Mouse (Mus musculus): ENCODE measurements around the gene Fam49a.
"Not testable (repeated sequence)": the region's sequence is repeated elsewhere in the genome, so short reads cannot be mapped to it uniquely, and the experiment has no call there.

Fam49a gene

DNA sequence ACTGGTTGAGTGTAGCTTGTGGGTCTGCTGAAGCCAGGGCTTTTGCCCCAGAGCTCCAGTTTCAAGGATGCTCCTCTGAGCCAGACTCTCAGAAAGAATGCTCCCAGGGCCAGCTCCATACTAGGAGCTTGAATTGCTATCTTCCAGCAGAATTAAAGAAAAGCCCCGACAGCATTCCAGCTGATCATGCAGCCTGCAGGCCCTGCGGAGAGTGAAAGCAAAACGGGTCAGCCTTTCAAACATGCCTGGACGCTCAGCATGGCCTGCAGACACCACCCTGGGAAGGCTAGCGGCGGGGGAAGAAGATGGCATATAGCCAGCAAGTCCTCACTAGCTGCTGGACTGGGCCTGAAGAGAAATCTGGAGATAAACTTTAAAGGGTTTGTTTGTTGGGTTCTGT lies 55.0 kb downstream of the Fam49a start:
- DNase-seq: peak; percentile 17

GRCm38 (mm10) chr12:12317606-12318005 lies 55.7 kb downstream of the Fam49a start:
- DNase-seq: no peak

DNA sequence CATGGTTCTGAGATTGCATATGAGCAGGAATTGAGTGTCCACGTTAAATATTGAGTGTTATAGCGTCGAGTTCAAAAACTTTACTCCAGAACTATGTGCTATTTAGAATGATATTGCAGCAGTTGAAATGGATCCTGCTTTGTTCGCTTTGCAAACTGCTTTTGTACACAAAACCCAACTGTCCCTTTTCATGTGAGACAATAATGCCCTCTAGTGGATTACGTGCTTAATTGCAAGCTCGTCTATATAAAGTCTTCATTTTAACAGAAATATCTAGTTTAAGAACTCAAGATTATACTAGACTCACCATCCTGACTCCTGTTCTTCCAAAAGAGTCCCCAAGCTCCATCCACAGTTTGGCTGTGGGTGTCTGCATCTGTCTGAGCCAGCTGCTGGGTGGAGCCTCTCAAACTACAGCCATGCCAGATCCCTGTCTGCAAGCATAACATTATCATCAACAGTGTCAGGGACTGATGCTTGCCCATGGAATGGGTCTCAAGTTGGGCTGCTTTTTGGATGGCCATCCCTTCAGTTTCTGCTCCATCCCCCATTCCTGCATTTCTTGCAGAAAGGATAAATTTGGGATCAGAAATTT lies 56.3 kb downstream of the Fam49a start:
- peak; percentile 28 for DNase-seq

- no peak for DNase-seq
These were observed 58.8 kb downstream of the Fam49a start for GRCm38 (mm10) chr12:12320693-12321092.

- no peak for DNase-seq
These were observed 59.2 kb downstream of the Fam49a start for GRCm38 (mm10) chr12:12321111-12321510.

DNA sequence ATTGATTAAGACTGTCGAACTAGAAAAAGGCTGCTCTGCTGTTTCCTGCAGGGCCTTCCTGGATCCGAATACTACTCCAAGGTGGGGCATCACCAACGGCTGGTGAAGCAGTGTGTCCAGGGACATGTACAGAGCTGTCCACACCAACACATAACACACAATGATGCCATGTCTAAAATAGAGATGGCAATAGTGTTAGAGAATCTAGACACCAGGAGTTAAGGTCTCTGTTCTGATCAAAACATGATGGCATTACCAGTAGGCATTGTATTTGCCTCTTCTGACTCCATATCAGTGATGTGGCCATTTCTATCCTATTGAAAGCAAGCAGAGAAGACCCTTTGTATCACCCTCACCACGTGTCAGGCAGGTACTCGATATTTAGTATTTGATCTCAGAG lies 61.1 kb downstream of the Fam49a start:
- no peak for DNase-seq

DNA sequence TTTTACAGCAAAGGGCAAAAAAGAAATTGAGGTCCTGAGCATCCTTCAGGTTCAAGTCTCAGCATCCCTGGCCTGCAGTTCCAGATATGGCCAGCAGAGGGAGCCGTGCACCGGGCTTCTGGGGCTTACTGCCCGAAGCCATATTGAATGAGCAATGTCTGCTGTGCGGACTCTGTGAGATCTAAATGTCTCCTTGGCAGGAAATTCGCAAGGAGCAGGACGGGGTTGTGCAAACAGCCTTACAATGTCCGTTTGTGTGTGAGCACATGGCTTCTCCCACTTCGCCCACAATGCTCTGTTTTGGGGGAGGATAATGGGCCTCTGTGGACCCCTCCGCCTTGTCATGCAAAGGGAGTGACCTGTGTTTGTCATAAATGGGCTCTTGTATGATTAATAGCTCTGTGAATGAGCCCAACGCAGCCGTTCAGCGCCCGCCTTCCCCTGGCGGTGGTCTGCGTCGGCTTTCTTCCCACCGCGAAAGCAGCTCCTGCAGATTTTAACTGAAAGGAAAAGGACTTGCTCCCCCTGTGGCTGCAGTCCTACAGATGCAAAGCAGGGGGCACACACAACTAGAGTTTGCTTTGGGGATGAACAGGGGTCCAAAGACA lies 61.8 kb downstream of the Fam49a start:
- peak; percentile 90 for DNase-seq

GRCm38 (mm10) chr12:12324266-12324665 lies 62.3 kb downstream of the Fam49a start:
- not testable (repeated sequence) for DNase-seq

DNA sequence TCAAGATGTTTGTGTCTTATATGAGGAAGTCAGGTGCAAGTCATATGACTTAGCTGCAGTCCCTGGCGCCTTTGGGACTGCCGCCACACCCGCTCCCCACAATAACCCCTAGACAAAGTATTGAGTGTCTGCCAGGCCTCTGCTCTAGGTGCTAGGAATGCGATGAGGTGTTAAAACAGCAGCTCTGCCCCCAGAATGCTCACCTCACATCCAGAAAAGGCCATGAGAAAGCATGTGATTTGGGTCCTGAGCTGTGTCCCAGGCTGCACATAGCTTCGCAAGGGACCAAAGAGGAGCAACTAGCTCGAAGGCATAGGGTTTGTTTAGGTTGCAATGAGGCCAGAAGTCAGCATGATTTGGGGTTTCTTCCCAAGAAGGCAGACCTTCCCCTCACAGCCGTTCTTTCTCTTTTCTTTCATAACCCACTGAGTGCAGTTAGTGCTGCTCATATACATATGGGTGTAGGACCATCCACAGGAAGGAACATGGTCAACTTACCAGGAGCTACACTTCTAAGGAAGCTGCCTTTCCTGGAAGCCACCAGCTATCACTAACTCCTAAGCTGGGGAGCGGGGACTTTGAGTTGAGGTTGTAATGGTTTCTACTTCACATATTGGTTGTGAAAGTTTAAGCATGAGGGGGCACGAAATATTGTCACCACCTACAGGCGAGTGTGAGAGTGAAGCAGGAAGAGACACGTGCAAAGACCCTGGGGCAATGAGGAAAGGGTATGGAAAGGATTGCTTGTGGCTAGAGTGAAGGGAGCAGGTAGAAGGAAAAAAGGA lies 71.8 kb downstream of the Fam49a start:
- no peak for DNase-seq

- DNase-seq: no peak
These were observed 72.5 kb downstream of the Fam49a start for GRCm38 (mm10) chr12:12334486-12334885.

GRCm38 (mm10) chr12:12335566-12335965 lies 73.6 kb downstream of the Fam49a start:
- no peak for DNase-seq

DNA sequence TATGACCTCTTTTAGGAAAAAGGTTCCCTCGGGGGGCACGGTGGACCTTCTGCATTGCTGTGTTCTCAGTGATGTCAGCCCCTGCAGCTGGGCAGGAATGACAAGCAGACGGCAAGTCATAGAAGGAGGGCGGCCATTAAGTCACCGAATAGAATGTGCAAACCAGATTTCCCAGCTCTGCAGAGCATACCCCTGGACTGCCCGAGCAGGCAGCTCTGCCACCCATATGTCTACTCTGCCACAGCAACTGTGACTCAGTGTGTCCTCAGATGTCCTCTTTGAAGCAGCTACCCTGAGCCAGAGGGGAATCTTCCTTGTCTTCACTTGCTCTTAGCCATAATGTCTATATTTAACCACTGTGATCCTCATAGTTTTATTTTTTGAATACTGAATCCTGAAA lies 75.4 kb downstream of the Fam49a start:
- DNase-seq: no peak

DNA sequence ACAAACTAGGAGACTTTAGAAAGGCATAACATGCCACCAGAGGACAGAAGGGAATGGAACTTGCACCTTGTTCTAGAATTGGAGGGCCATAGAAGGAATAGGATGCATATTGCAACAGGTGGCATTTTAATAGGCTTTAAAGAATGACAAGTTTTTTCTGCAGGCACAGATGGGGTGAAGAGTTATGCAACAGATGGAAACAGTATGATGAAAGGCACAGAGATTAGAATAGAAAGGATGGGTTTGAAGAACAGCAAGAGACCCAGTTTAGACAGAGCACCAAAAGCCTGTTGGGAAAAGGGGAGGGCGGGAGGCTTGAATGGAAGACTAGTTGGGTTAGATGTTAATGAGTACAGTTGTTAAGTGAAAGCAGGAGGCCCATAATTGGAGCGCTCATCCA lies 81.4 kb downstream of the Fam49a start:
- DNase-seq: no peak

- DNase-seq: no peak
These were observed 86.7 kb downstream of the Fam49a start for GRCm38 (mm10) chr12:12348625-12349024.

DNA sequence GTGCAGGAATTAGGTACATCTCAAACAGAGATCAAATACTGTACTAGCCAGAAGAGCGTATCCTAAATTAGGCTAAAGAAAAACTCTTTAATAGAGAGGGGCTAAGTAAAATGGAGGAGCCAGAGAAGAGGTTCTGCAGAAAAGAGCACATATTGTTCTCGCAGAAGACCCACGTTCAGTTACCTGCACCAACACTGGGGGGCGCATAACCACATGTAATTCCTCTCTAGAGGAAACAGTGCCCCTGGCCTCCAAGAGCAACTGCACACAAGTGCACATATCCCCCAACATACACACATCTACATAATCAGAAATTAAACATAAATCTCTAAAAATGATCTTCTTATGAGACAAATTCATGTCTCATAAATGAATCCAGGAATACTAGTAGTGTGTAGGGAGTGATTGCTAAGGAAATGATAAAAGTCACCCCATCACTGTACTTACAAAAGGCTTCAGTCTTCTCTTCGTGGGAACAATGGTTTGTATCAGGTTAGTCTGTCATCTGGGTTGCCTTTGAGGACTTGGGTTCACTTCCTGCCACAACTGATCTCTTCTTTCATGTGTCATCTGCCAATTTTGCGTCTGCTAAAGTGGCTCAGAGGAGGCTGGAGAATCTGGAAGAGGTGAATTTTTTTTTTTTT lies 87.8 kb downstream of the Fam49a start:
- DNase-seq: no peak

GRCm38 (mm10) chr12:12351816-12352552 lies 90.0 kb downstream of the Fam49a start:
- no peak for DNase-seq

DNA sequence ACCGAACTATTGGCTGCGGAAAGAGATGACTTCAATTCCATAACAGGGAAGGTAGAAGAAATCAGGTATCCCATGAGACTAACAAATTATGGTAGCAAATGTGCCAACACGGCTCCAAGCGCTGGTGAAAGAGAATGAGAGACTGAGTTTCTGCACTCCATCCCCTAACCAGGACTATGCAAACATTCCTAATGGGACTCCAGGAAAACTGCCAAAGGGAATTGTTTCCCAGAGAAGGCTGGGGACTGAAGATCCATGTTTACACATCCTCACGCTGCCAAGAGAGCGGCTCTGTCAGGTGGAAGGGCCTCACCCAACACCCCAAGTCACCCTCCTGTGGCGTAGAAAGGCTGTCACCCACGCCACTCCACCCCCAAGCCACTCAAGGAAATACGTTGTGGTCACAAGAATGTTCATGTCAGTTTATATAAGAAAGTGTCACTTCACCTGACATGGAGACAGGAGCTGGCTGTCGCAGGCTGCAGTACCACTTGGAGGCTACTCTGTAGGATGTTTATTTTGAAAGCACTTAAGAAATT lies 92.2 kb downstream of the Fam49a start:
- no peak for DNase-seq

DNA sequence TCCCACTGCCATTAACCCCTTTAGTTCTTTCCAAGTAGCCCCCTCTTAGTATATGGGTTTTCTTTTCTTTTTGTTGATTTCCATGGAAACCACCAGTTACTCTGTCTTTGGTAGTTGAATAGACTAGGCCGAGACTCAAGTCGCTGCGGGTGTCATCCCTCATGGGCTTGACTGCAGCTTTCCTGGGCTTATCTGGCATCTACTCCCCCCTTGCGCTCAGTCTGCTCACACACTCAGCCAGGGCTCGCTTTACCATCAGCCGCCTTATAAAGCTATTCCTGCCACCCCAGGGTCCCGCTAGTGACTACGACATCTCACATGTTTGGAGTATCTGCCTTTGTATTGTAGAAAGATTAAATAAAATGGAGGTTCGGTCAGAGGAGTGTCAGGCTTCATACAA lies 94.1 kb downstream of the Fam49a start:
- no peak for DNase-seq

GRCm38 (mm10) chr12:12356463-12356862 lies 94.5 kb downstream of the Fam49a start:
- peak; percentile 47 for DNase-seq

- DNase-seq: peak; percentile 39
These were observed 95.0 kb downstream of the Fam49a start for GRCm38 (mm10) chr12:12356946-12357345.

DNA sequence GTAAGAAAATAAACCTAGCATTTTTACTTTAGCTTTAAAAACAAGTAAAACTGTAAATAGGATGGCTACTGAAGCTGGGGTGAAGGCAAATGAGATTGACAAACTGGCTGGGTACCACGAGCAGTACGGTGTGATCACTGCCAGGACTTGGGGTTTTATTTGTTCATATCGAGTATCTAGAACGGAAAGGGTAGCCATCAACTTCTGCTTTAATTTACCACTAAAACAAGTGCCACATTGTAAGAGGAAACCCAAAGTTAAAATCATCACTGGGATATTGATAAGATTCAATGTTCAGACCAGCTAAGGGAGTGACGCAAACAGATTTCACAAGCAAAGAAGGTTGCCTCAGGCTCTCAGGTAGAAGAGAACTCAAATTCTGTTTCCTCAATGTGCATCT lies 98.0 kb downstream of the Fam49a start:
- DNase-seq: no peak

GRCm38 (mm10) chr12:12362371-12362770 lies 100.4 kb downstream of the Fam49a start:
- DNase-seq: no peak

GRCm38 (mm10) chr12:12364201-12364600 lies 102.3 kb downstream of the Fam49a start:
- DNase-seq: no peak

All from cerebellum, adult 8-10 months (tissue).